Mouse (Mus musculus) MEL-GATA-1-ER (cell line): ENCODE measurements at regions not wholly inside any gene's neighbourhood (a gene's known extent, or its start where the extent isn't known, plus 50 kb on each side); places are given as distances from the start of the nearest gene placed in this dataset.
A peak's percentile ranks its signal among the peaks of the same experiment; 100 is the strongest.

ENCODE experiments used
- DNase-seq: peaks from one replicate; pipeline ENCODE4 v3.0.0-alpha.2; 2012; ENCODE audit warnings: low read depth; ENCODE audit errors: extremely low read depth

GRCm38 (mm10) chr14:61665815-61666214 is 58.6 kb downstream of the Kcnrg start:
- DNase-seq, result no peak

- DNase-seq, result no peak
These were observed 65.9 kb downstream of the Kcnrg start for GRCm38 (mm10) chr14:61673184-61673583.

- DNase-seq, result no peak
These were observed 70.8 kb downstream of the Kcnrg start for GRCm38 (mm10) chr14:61678107-61678506.

- peak; percentile 81 for DNase-seq
These were observed 73.8 kb downstream of the Kcnrg start for GRCm38 (mm10) chr14:61680818-61681707.

GRCm38 (mm10) chr14:61681708-61682701 is 74.7 kb downstream of the Kcnrg start:
- DNase-seq, result peak; percentile 71

GRCm38 (mm10) chr14:61682721-61683355 is 75.6 kb downstream of the Kcnrg start:
- DNase-seq, result peak; percentile 57

GRCm38 (mm10) chr14:61683356-61683740 is 76.1 kb downstream of the Kcnrg start:
- DNase-seq, result no peak

GRCm38 (mm10) chr14:61683791-61684411 is 76.6 kb downstream of the Kcnrg start:
- DNase-seq, result no peak

- no peak for DNase-seq
These were observed 77.4 kb downstream of the Kcnrg start for GRCm38 (mm10) chr14:61684473-61685230.

- no peak for DNase-seq
These were observed 78.1 kb downstream of the Kcnrg start for GRCm38 (mm10) chr14:61685231-61685800.

GRCm38 (mm10) chr14:61686101-61686691 is 78.9 kb downstream of the Kcnrg start:
- DNase-seq, result no peak

- no peak for DNase-seq
These were observed 79.6 kb downstream of the Kcnrg start for GRCm38 (mm10) chr14:61686821-61687341.

- DNase-seq, result no peak
These were observed 80.2 kb downstream of the Kcnrg start for GRCm38 (mm10) chr14:61687346-61688012.

- DNase-seq, result no peak
These were observed 80.8 kb downstream of the Kcnrg start for GRCm38 (mm10) chr14:61688013-61688520.

GRCm38 (mm10) chr14:61688666-61689065 is 81.4 kb downstream of the Kcnrg start:
- DNase-seq, result no peak

- DNase-seq, result no peak
These were observed 82.0 kb downstream of the Kcnrg start for GRCm38 (mm10) chr14:61689281-61689680.

- DNase-seq, result no peak
These were observed 82.5 kb downstream of the Kcnrg start for GRCm38 (mm10) chr14:61689776-61690175.

- peak; percentile 43 for DNase-seq
These were observed 84.6 kb downstream of the Kcnrg start for GRCm38 (mm10) chr14:61691785-61692372.
